Mouse (Mus musculus) liver, embryonic 14.5 days (tissue): Measurements from ENCODE around the gene St6galnac3.

ENCODE experiments used
- CTCF ChIP-seq: IDR thresholded peaks from 2 replicates; pipeline ENCODE4 v1.5.1; 2016; ENCODE audit warnings: antibody characterized with exemption, low read depth, control low read depth
- EP300 ChIP-seq: IDR thresholded peaks from 2 replicates; pipeline ENCODE4 v1.6.1; 2016; ENCODE audit warnings: antibody characterized with exemption, low read depth

DNA sequence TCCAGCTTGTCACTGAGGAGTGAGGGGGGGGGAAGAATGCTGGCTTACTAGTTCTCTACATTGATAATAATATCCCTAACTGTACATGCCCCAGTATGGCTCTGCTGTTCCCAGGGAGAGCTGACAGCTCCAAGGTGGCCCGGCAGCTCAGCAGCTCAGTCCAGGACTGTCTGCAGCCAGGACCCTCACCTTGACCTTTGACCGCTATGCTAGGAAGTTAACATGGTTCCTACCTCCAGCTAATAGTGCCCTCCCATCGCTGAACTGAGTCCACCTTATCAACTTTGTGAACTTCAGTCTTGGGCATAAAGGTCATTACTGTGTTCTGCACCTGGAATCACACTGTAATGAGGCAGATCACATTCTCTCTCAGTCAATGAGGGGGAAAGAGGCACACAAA, 419.8 kb downstream of the St6galnac3 start:
- no peak for TF ChIP-seq EP300
- TF ChIP-seq CTCF: no peak
